Mouse (Mus musculus) lung, embryonic 16.5 days (tissue): ENCODE data around the gene Psmg4. TPM values are rescaled to one million over a fixed set of nuclear protein-coding genes. Genes with fewer than 3 reads are reported as not detected.

Experiments
- ATAC-seq: fragments of 200-750 bp; cut with Nextera tagmentation; 2 replicates; pipeline ENCODE4 v1.8.0; 2017; ENCODE audit warnings: low read depth, mild to moderate bottlenecking, moderate library complexity
- H3K27ac ChIP-seq: fragments of 300-500 bp; sonication (generic); 2 replicates; pipeline ENCODE4 v1.5.1; 2014; ENCODE audit warnings: mild to moderate bottlenecking, control low read depth, low read length
- H3K27me3 ChIP-seq: fragments of 300-500 bp; sonication (generic); 2 replicates; pipeline ENCODE4 v1.6.1; 2014; ENCODE audit warnings: low read depth, low read length, mixed read lengths; ENCODE audit not compliant: control insufficient read depth, insufficient read depth
- H3K36me3 ChIP-seq: fragments of 300-500 bp; sonication (generic); 2 replicates; pipeline ENCODE4 v1.6.1; 2014; ENCODE audit warnings: low read length; ENCODE audit not compliant: control insufficient read depth, insufficient read depth
- H3K4me1 ChIP-seq: fragments of 300-500 bp; sonication (generic); replicated peaks from 2 replicates; pipeline ENCODE4 v1.6.1; 2014; ENCODE audit warnings: low read length, mixed read lengths; ENCODE audit not compliant: control insufficient read depth, insufficient read depth
- H3K4me2 ChIP-seq: fragments of 300-500 bp; sonication (generic); 2 replicates; pipeline ENCODE4 v1.6.1; 2014; ENCODE audit warnings: low read depth, low read length, control low read depth
- H3K4me3 ChIP-seq: fragments of 300-500 bp; sonication (generic); 2 replicates; pipeline ENCODE4 v1.5.1; 2014; ENCODE audit warnings: mild to moderate bottlenecking, low read length, control low read depth
- H3K9ac ChIP-seq: fragments of 300-500 bp; sonication (generic); 2 replicates; pipeline ENCODE4 v1.6.1; 2014; ENCODE audit warnings: low read length, control low read depth
- H3K9me3 ChIP-seq: fragments of 300-500 bp; sonication (generic); 2 replicates; pipeline ENCODE4 v1.6.1; 2016; ENCODE audit warnings: low read length; ENCODE audit not compliant: control insufficient read depth
- WGBS: fragments of 180-500 bp; shearing (Covaris S2); extraction: QIAGEN DNeasy Blood & Tissue Kit; methylation state at CpG from one replicate; pipeline ENCODE4 v1.1.7; 2014; 5-methylcytosine and 5-hydroxymethylcytosine counted together
- polyA plus RNA-seq: library from polyadenylated mRNA; unstranded; fragments of >200 nt; fragmentation: Nextera tagmentation; extraction: Ambion mirVana; gene quantifications from 2 replicates; pipeline ENCODE4 v1.2.1, GENCODE M21; 2015

Psmg4 gene
- polyA plus RNA-seq, 1 experiment from 2014 or later: 67.3 TPM

GRCm38 (mm10) chr13:34211261-34211775, 48.6 kb downstream of the Psmg4 start:
- no peaks in the 10 kb centered on the region for H3K36me3 ChIP-seq
- H3K4me1 ChIP-seq: peaks cover 10% of the 10 kb centered on the region
- no peaks in the 10 kb centered on the region for H3K9me3 ChIP-seq
- no peak overlapping the region for H3K9ac ChIP-seq
- no peak overlapping the region for H3K4me3 ChIP-seq
- no peak overlapping the region for H3K4me2 ChIP-seq
- H3K27me3 ChIP-seq: no peaks in the 10 kb centered on the region
- no peak overlapping the region for H3K27ac ChIP-seq
- WGBS: 58% methylated on average over 4 of the region's 4 CpGs
- ATAC-seq: no peak

GRCm38 (mm10) chr13:34212735-34213212, 50.0 kb downstream of the Psmg4 start:
- Histone ChIP-seq H3K4me2 (0 out of 2 replicates have a peak overlapping the region, but pooled peaks have one; percentile 1), H3K27me3 (no peaks in the 10 kb centered on the region), H3K36me3 (no peaks in the 10 kb centered on the region), H3K9me3 (no peaks in the 10 kb centered on the region), H3K4me3 (no peak overlapping the region), H3K27ac (peak overlapping the region; percentile 50), H3K9ac (no peak overlapping the region), H3K4me1 (peaks cover 10% of the 10 kb centered on the region)
- WGBS: 49% methylated on average over 10 of the region's 10 CpGs
- peak; percentile 79 for ATAC-seq

GRCm38 (mm10) chr13:34214855-34215254, 52.1 kb downstream of the Psmg4 start:
- Histone ChIP-seq H3K9me3 (no peaks in the 10 kb centered on the region), H3K4me1 (peaks cover 7% of the 10 kb centered on the region), H3K36me3 (no peaks in the 10 kb centered on the region), H3K27me3 (no peaks in the 10 kb centered on the region), H3K27ac (no peak overlapping the region), H3K9ac (no peak overlapping the region), H3K4me2 (no peak overlapping the region), H3K4me3 (no peak overlapping the region)
- ATAC-seq: no peak
- 55% methylated on average over 3 of the region's 3 CpGs for WGBS

- Histone ChIP-seq H3K36me3 (no peaks in the 10 kb centered on the region), H3K4me3 (no peak overlapping the region), H3K4me2 (no peak overlapping the region), H3K9ac (no peak overlapping the region), H3K9me3 (no peaks in the 10 kb centered on the region), H3K27me3 (no peaks in the 10 kb centered on the region), H3K4me1 (peaks cover 9% of the 10 kb centered on the region), H3K27ac (no peak overlapping the region)
- 78% methylated on average over 3 of the region's 3 CpGs for WGBS
- ATAC-seq: no peak
Observed at GRCm38 (mm10) chr13:34218776-34219175, 56.0 kb downstream of the Psmg4 start.

GRCm38 (mm10) chr13:34219728-34220127, 57.0 kb downstream of the Psmg4 start:
- no peaks in the 10 kb centered on the region for H3K27me3 ChIP-seq
- peaks cover 6% of the 10 kb centered on the region for H3K4me1 ChIP-seq
- no peak overlapping the region for H3K4me3 ChIP-seq
- no peaks in the 10 kb centered on the region for H3K36me3 ChIP-seq
- no peak overlapping the region for H3K27ac ChIP-seq
- H3K4me2 ChIP-seq: no peak overlapping the region
- no peak for ATAC-seq
- WGBS: 66% methylated on average over 3 of the region's 3 CpGs
- no peak overlapping the region for H3K9ac ChIP-seq
- H3K9me3 ChIP-seq: no peaks in the 10 kb centered on the region

GRCm38 (mm10) chr13:34222985-34223384, 60.2 kb downstream of the Psmg4 start:
- Histone ChIP-seq H3K27me3 (no peaks in the 10 kb centered on the region), H3K9ac (no peak overlapping the region), H3K9me3 (no peaks in the 10 kb centered on the region), H3K4me1 (peaks cover 11% of the 10 kb centered on the region), H3K4me3 (no peak overlapping the region), H3K4me2 (no peak overlapping the region), H3K27ac (no peak overlapping the region), H3K36me3 (no peaks in the 10 kb centered on the region)
- 28% methylated on average over 7 of the region's 7 CpGs for WGBS
- peak; percentile 52 for ATAC-seq

GRCm38 (mm10) chr13:34226940-34227339, 64.2 kb downstream of the Psmg4 start:
- no peaks in the 10 kb centered on the region for H3K27me3 ChIP-seq

More at GRCm38 (mm10) chr13:34226940-34227339, 64.2 kb downstream of the Psmg4 start:
- WGBS: 11% methylated on average over 1 of the region's 1 CpGs
- ATAC-seq: no peak
- Histone ChIP-seq H3K4me2 (no peak overlapping the region), H3K36me3 (no peaks in the 10 kb centered on the region), H3K9me3 (no peaks in the 10 kb centered on the region), H3K27ac (no peak overlapping the region), H3K4me1 (peaks cover 11% of the 10 kb centered on the region), H3K4me3 (no peak overlapping the region), H3K9ac (no peak overlapping the region)

Other genes starting within 250 kb of the Psmg4 start
- gene Nqo2, start 198.3 kb upstream of the Psmg4 start, polyA plus RNA-seq: 30.8 and 33.8 TPM in 2 replicates
- 20.3 and 22.7 TPM in 2 replicates for gene Ripk1, start 160.6 kb upstream of the Psmg4 start, polyA plus RNA-seq
- 56.2 and 73.2 TPM in 2 replicates for gene Serpinb6a, start 160.2 kb upstream of the Psmg4 start, polyA plus RNA-seq
- gene Bphl, start 125.4 kb upstream of the Psmg4 start, polyA plus RNA-seq: 70.6 and 80.8 TPM in 2 replicates
- gene Tubb2a, start 85.0 kb upstream of the Psmg4 start, polyA plus RNA-seq: 185 and 193 TPM in 2 replicates
- 18.9 and 19.4 TPM in 2 replicates for gene Tubb2b, start 32.5 kb upstream of the Psmg4 start, polyA plus RNA-seq
- 3.8 and 4.4 TPM in 2 replicates for gene Slc22a23, start 182.2 kb downstream of the Psmg4 start, polyA plus RNA-seq